Mouse (Mus musculus) erythroblast, embryonic 14.5 days (primary cell): ENCODE data around the gene Zfp575. TPM values are rescaled to one million over a fixed set of nuclear protein-coding genes. Genes with fewer than 3 reads are reported as not detected.

ENCODE experiments used
- H3K27me3 ChIP-seq: 2 replicates; pipeline ENCODE4 v1.6.1; 2012; ENCODE audit warnings: inconsistent platforms; ENCODE audit not compliant: control insufficient read depth
- H3K36me3 ChIP-seq: 2 replicates; pipeline ENCODE4 v1.6.1; 2012; ENCODE audit warnings: mild to moderate bottlenecking, inconsistent platforms; ENCODE audit not compliant: control insufficient read depth
- H3K4me1 ChIP-seq: 2 replicates; pipeline ENCODE4 v1.6.1; 2012; ENCODE audit warnings: inconsistent platforms; ENCODE audit not compliant: control insufficient read depth
- H3K4me3 ChIP-seq: replicated peaks from 2 replicates; pipeline ENCODE3; 2012; ENCODE audit warnings: moderate library complexity, mild to moderate bottlenecking, inconsistent platforms
- H3K9me3 ChIP-seq: 2 replicates; pipeline ENCODE4 v1.6.1; 2012; ENCODE audit warnings: low read length, inconsistent platforms, mixed read lengths; ENCODE audit not compliant: control insufficient read depth
- GATA1 ChIP-seq: IDR thresholded peaks from 2 replicates; pipeline ENCODE4 v1.6.1; 2012; ENCODE audit warnings: low read length, inconsistent platforms, mixed read lengths
- TAL1 ChIP-seq: IDR thresholded peaks from 3 replicates; pipeline ENCODE4 v1.6.1; 2012; ENCODE audit warnings: low read length, inconsistent platforms, mixed read lengths
- polyA plus RNA-seq: library from polyadenylated mRNA; stranded (reverse); fragments of >175 nt; gene quantifications from 2 replicates; pipeline ENCODE4 v1.2.3, GENCODE M21; 2012

The Zfp575 gene
- polyA plus RNA-seq, 1 experiment: 0.08 TPM

GRCm38 (mm10) chr7:24608561-24608960 lies 21.1 kb upstream of the Zfp575 start:
- peaks cover 28% of the 10 kb centered on the region for H3K4me1 ChIP-seq
- peaks cover 36% of the 10 kb centered on the region for H3K27me3 ChIP-seq

GRCm38 (mm10) chr7:24608017-24608416 lies 20.6 kb upstream of the Zfp575 start:
- TF ChIP-seq TAL1: no peak
- no peak for TF ChIP-seq GATA1
- H3K9me3 ChIP-seq: peaks cover 2% of the 10 kb centered on the region; the same call in 1 of the 2 replicates
- peaks cover 30% of the 10 kb centered on the region for H3K27me3 ChIP-seq
- H3K4me3 ChIP-seq: no peak overlapping the region
- H3K36me3 ChIP-seq: peaks cover 6% of the 10 kb centered on the region
- H3K4me1 ChIP-seq: peaks cover 28% of the 10 kb centered on the region

More at GRCm38 (mm10) chr7:24608561-24608960, 21.1 kb upstream of the Zfp575 start:
- Histone ChIP-seq H3K4me3 (no peak overlapping the region), H3K9me3 (peaks cover 2% of the 10 kb centered on the region; the same call in 1 of the 2 replicates), H3K36me3 (peaks cover 6% of the 10 kb centered on the region)
- no peak for TF ChIP-seq TAL1
- no peak for TF ChIP-seq GATA1

GRCm38 (mm10) chr7:24606046-24606445 lies 18.6 kb upstream of the Zfp575 start:
- Histone ChIP-seq H3K4me1 (peaks cover 18% of the 10 kb centered on the region), H3K9me3 (peaks cover 2% of the 10 kb centered on the region; the same call in 1 of the 2 replicates), H3K4me3 (no peak overlapping the region), H3K36me3 (peaks cover 6% of the 10 kb centered on the region), H3K27me3 (peaks cover 11% of the 10 kb centered on the region)
- TF ChIP-seq GATA1: no peak
- TF ChIP-seq TAL1: no peak

- peaks cover 2% of the 10 kb centered on the region; the same call in 1 of the 2 replicates for H3K9me3 ChIP-seq
- TF ChIP-seq GATA1 (no peak), TAL1 (no peak)
- H3K27me3 ChIP-seq: peaks cover 6% of the 10 kb centered on the region
- H3K36me3 ChIP-seq: peaks cover 6% of the 10 kb centered on the region
- H3K4me1 ChIP-seq: peaks cover 16% of the 10 kb centered on the region
- H3K4me3 ChIP-seq: no peak overlapping the region
Measured at GRCm38 (mm10) chr7:24605561-24605960, 18.1 kb upstream of the Zfp575 start.

- no peaks in the 10 kb centered on the region for H3K27me3 ChIP-seq
- H3K4me1 ChIP-seq: peaks cover 10% of the 10 kb centered on the region
- no peaks in the 10 kb centered on the region for H3K9me3 ChIP-seq
- peaks cover 3% of the 10 kb centered on the region; the same call in 1 of the 2 replicates for H3K36me3 ChIP-seq
- no peak overlapping the region for H3K4me3 ChIP-seq
- TF ChIP-seq GATA1 (no peak), TAL1 (no peak)
Measured at GRCm38 (mm10) chr7:24600941-24601597, 13.6 kb upstream of the Zfp575 start.

- Histone ChIP-seq H3K4me1 (peaks cover 18% of the 10 kb centered on the region), H3K4me3 (no peak overlapping the region), H3K36me3 (peaks cover 3% of the 10 kb centered on the region; the same call in 1 of the 2 replicates), H3K9me3 (no peaks in the 10 kb centered on the region), H3K27me3 (peaks cover 2% of the 10 kb centered on the region; the same call in 1 of the 2 replicates)
- no peak for TF ChIP-seq TAL1
- no peak for TF ChIP-seq GATA1
Measured at GRCm38 (mm10) chr7:24599211-24600067, 12.0 kb upstream of the Zfp575 start.

- Histone ChIP-seq H3K4me1 (peaks cover 31% of the 10 kb centered on the region), H3K36me3 (no peaks in the 10 kb centered on the region), H3K9me3 (no peaks in the 10 kb centered on the region), H3K4me3 (no peak overlapping the region), H3K27me3 (peaks cover 2% of the 10 kb centered on the region; the same call in 1 of the 2 replicates)
- TF ChIP-seq TAL1 (no peak), GATA1 (no peak)
Measured at GRCm38 (mm10) chr7:24598121-24598520, 10.7 kb upstream of the Zfp575 start.

GRCm38 (mm10) chr7:24595464-24595863 lies 8.0 kb upstream of the Zfp575 start:
- TF ChIP-seq GATA1 (no peak), TAL1 (no peak)
- peaks cover 2% of the 10 kb centered on the region; the same call in 1 of the 2 replicates for H3K27me3 ChIP-seq
- no peaks in the 10 kb centered on the region for H3K36me3 ChIP-seq
- H3K9me3 ChIP-seq: no peaks in the 10 kb centered on the region
- H3K4me3 ChIP-seq: no peak overlapping the region
- peaks cover 48% of the 10 kb centered on the region for H3K4me1 ChIP-seq

- no peaks in the 10 kb centered on the region for H3K9me3 ChIP-seq
- peak overlapping the region; percentile 71 for H3K4me3 ChIP-seq
- peaks cover 56% of the 10 kb centered on the region for H3K4me1 ChIP-seq
- peaks cover 2% of the 10 kb centered on the region; the same call in 1 of the 2 replicates for H3K27me3 ChIP-seq
- H3K36me3 ChIP-seq: no peaks in the 10 kb centered on the region
- TF ChIP-seq GATA1 (no peak), TAL1 (no peak)
Measured at GRCm38 (mm10) chr7:24594309-24594803, 6.9 kb upstream of the Zfp575 start.
